Mouse (Mus musculus) A20 (cell line): ENCODE results near the gene Il4.

ENCODE experiments used
- DNase-seq: peaks from one replicate; pipeline ENCODE4 v3.0.0-alpha.2; 2011; ENCODE audit warnings: low read depth, low spot score

The Il4 gene

GRCm38 (mm10) chr11:53618619-53619198, at the start of gene Il4:
Gene Il4, minus strand, starts transcription at chr11:53618669.
- no peak for DNase-seq

GRCm38 (mm10) chr11:53664091-53664490, 45.6 kb upstream of the Il4 start:
- no peak for DNase-seq

GRCm38 (mm10) chr11:53662794-53663674, 44.6 kb upstream of the Il4 start:
- peak; percentile 75 for DNase-seq

- DNase-seq: no peak
These were observed 39.4 kb upstream of the Il4 start for GRCm38 (mm10) chr11:53657828-53658227.

- DNase-seq: no peak
These were observed 38.9 kb upstream of the Il4 start for GRCm38 (mm10) chr11:53657381-53657780.

- DNase-seq: no peak
These were observed 38.2 kb upstream of the Il4 start for GRCm38 (mm10) chr11:53656558-53657202.

GRCm38 (mm10) chr11:53655043-53655442, 36.6 kb upstream of the Il4 start:
- DNase-seq: no peak

GRCm38 (mm10) chr11:53652427-53652826, 34.0 kb upstream of the Il4 start:
- DNase-seq: no peak

GRCm38 (mm10) chr11:53651441-53651840, 33.0 kb upstream of the Il4 start:
- no peak for DNase-seq

- DNase-seq: peak; percentile 50
These were observed 25.5 kb upstream of the Il4 start for GRCm38 (mm10) chr11:53644017-53644416.

- peak; percentile 32 for DNase-seq
These were observed 24.3 kb upstream of the Il4 start for GRCm38 (mm10) chr11:53642744-53643279.

GRCm38 (mm10) chr11:53637803-53638260, 19.4 kb upstream of the Il4 start:
- peak; percentile 45 for DNase-seq

- no peak for DNase-seq
These were observed 18.8 kb upstream of the Il4 start for GRCm38 (mm10) chr11:53637046-53637802.

GRCm38 (mm10) chr11:53636183-53636646, 17.7 kb upstream of the Il4 start:
- DNase-seq: no peak

GRCm38 (mm10) chr11:53635590-53636182, 17.2 kb upstream of the Il4 start:
- no peak for DNase-seq

GRCm38 (mm10) chr11:53634556-53634955, 16.1 kb upstream of the Il4 start, which contains the start of gene Il13:
Gene Il13, minus strand, starts transcription at chr11:53634702.
- DNase-seq: no peak

GRCm38 (mm10) chr11:53633644-53634043, 15.2 kb upstream of the Il4 start:
- no peak for DNase-seq

GRCm38 (mm10) chr11:53632122-53632733, 13.8 kb upstream of the Il4 start:
- DNase-seq: peak; percentile 45

- peak; percentile 79 for DNase-seq
These were observed 9.4 kb upstream of the Il4 start for GRCm38 (mm10) chr11:53627859-53628258.

- DNase-seq: no peak
These were observed 8.4 kb upstream of the Il4 start for GRCm38 (mm10) chr11:53626802-53627373.
